30 mouse cellular contexts compared by ENCODE assay signal in genomic region chr4:143185496-143185895, GRCm38 (mm10). TPM values are rescaled to one million over a fixed set of nuclear protein-coding genes. Genes with fewer than 3 reads are reported as not detected.
DNase-seq lines count a peak whose midpoint lies in the region; ATAC-seq and TF ChIP-seq lines count a peak whose summit lies in the region.
"Had no signal": no experiment of that assay in that cellular context is flagged by ENCODE, and none has a peak within 500 bp of the region (broad histone marks: within the 10 kb centered on the region; RNA-seq: fewer than 3 reads in every experiment).

No protein-coding gene starts in this region.

- no peak for ATAC-seq in kidney, embryonic 14.5 days (ENCODE audit: low FRiP score, low TSS enrichment)
- ATAC-seq: forebrain, embryonic 14.5 days; hindbrain, postnatal 0 days; intestine, postnatal 0 days; midbrain, embryonic 15.5 days had no signal

- H3K9ac ChIP-seq in kidney, embryonic 14.5 days (ENCODE audit: low read depth, low read length), result no peak overlapping the region
- H3K9ac ChIP-seq: embryonic facial prominence, embryonic 12.5 days; heart, embryonic 15.5 days; hindbrain, embryonic 12.5 days; liver, embryonic 15.5 days; lung, embryonic 15.5 days; midbrain, embryonic 15.5 days; neural tube, embryonic 15.5 days had no signal

- TF ChIP-seq CTCF in testis, adult 2 months (IDR thresholded peaks at IDR 0.05; ENCODE audit: control insufficient read depth, insufficient read depth, insufficient replicate concordance, low read depth, low read length), result no peak

- no peaks in the 10 kb centered on the region for H3K9me3 ChIP-seq in kidney, embryonic 14.5 days (ENCODE audit: control insufficient read depth, low read length)
- H3K9me3 ChIP-seq: embryonic facial prominence, embryonic 12.5 days; G1E; heart, embryonic 10.5 days; heart, embryonic 15.5 days; hindbrain, embryonic 12.5 days; liver, embryonic 15.5 days; lung, embryonic 15.5 days; midbrain, embryonic 10.5 days; midbrain, embryonic 15.5 days; neural tube, embryonic 15.5 days had no signal

- peaks cover under 1% of the 10 kb centered on the region; the same call in 1 of the 2 replicates for H3K36me3 ChIP-seq in kidney, embryonic 14.5 days (ENCODE audit: control insufficient read depth, insufficient read depth, low read length)
- H3K36me3 ChIP-seq in testis, adult 2 months (ENCODE audit: control insufficient read depth, insufficient read depth, low read length), result peaks cover 2% of the 10 kb centered on the region
- H3K36me3 ChIP-seq: heart, embryonic 10.5 days; liver, embryonic 15.5 days; lung, embryonic 15.5 days; midbrain, embryonic 15.5 days had no signal

- no peaks in the 10 kb centered on the region for H3K27me3 ChIP-seq in kidney, embryonic 14.5 days (ENCODE audit: control insufficient read depth, insufficient read depth, low read length)
- H3K27me3 ChIP-seq in testis, adult 2 months (ENCODE audit: control insufficient read depth, insufficient read depth, low read length), result no peaks in the 10 kb centered on the region
- H3K27me3 ChIP-seq: embryonic facial prominence, embryonic 12.5 days; heart, embryonic 15.5 days; hindbrain, embryonic 12.5 days; liver, embryonic 15.5 days; lung, embryonic 15.5 days; midbrain, embryonic 15.5 days; neural tube, embryonic 15.5 days had no signal

- H3K27ac ChIP-seq in kidney, embryonic 14.5 days (ENCODE audit: low read depth, low read length), result no peak overlapping the region
- H3K27ac ChIP-seq in testis, adult 2 months (ENCODE audit: control insufficient read depth, insufficient read depth, low read depth, low read length), result no peak overlapping the region
- H3K27ac ChIP-seq: embryonic facial prominence, embryonic 12.5 days; heart, embryonic 10.5 days; heart, embryonic 15.5 days; hindbrain, embryonic 12.5 days; hindbrain, postnatal 0 days; layer of hippocampus, adult 2 months; liver, embryonic 15.5 days; lung, embryonic 15.5 days; midbrain, embryonic 10.5 days; midbrain, embryonic 15.5 days; neural tube, embryonic 15.5 days; stomach, postnatal 0 days had no signal

- H3K4me1 ChIP-seq in kidney, embryonic 14.5 days (ENCODE audit: control insufficient read depth, insufficient read depth, low read length), result no peaks in the 10 kb centered on the region
- peaks cover 2% of the 10 kb centered on the region; the same call in 1 of the 2 replicates for H3K4me1 ChIP-seq in testis, adult 2 months (ENCODE audit: control insufficient read depth, insufficient read depth, low read length)
- H3K4me1 ChIP-seq: hindbrain, embryonic 12.5 days; lung, embryonic 15.5 days; midbrain, embryonic 10.5 days; midbrain, embryonic 15.5 days had no signal

- H3K4me3 ChIP-seq in kidney, embryonic 14.5 days (ENCODE audit: low read length), result no peak overlapping the region
- peak overlapping the region; percentile 8 for H3K4me3 ChIP-seq in testis, adult 2 months (ENCODE audit: control insufficient read depth, low read depth, low read length)
- H3K4me3 ChIP-seq: embryonic facial prominence, embryonic 12.5 days; heart, embryonic 10.5 days; heart, embryonic 15.5 days; hindbrain, embryonic 12.5 days; layer of hippocampus, adult 2 months; liver, embryonic 15.5 days; lung, embryonic 15.5 days; midbrain, embryonic 10.5 days; midbrain, embryonic 15.5 days; neural tube, embryonic 15.5 days had no signal

- DNase-seq in kidney, adult 9 months, result peak; percentile 66
- DNase-seq in testis, postnatal 10 days (ENCODE audit: low spot score), result no peak
- peak; percentile 13 to 58 for DNase-seq in kidney, postnatal 25 days
- no peak for DNase-seq in gastrocnemius, postnatal 36 days
- DNase-seq: adrenal gland, postnatal 10 days; cerebellum, adult 11 months; cerebellum, adult 9-11 months; embryo, embryonic 11 days; gastrocnemius, postnatal 14 days; heart, postnatal 36 days; left cerebral cortex, postnatal 4 days; right cerebral cortex, postnatal 25 days; thymus, postnatal 4 days had no signal

- no peak for TF ChIP-seq POLR2A in testis, adult 2 months (IDR thresholded peaks at IDR 0.05; ENCODE audit: control insufficient read depth, low read depth, low read length)

- intact Hi-C loops in gastrocnemius, postnatal 36 days (cut with DNase I), result no loop called here

- no peak overlapping the region for H3K4me2 ChIP-seq in kidney, embryonic 14.5 days (replicated peaks; ENCODE audit: low read depth, low read length)
- H3K4me2 ChIP-seq: embryonic facial prominence, embryonic 12.5 days; heart, embryonic 15.5 days; hindbrain, embryonic 12.5 days; liver, embryonic 15.5 days; lung, embryonic 15.5 days; midbrain, embryonic 15.5 days; neural tube, embryonic 15.5 days had no signal

- 70% methylated on average over 9 of the region's 9 CpGs for WGBS in kidney, embryonic 14.5 days

RNA-seq across cellular contexts. Expression of gene Prdm2, which starts 27.3 kb away (rescaled TPM):
- polyA plus RNA-seq in kidney, embryonic 14.5 days (2014; fragmentation: Nextera tagmentation; extraction: Ambion mirVana), result 11.0 and 15.8 TPM in 2 replicates
- polyA plus RNA-seq in testis, adult 2 months (2012; rRNA removed), result 32.3 and 33.4 TPM in 2 replicates
- 10 to 100 TPM; 17.9 to 19.7 TPM for total RNA-seq in gastrocnemius, postnatal 36 days (2021)

Comparison
In these comparisons a context has a peak if more than half of its experiments do, and no peak if none do; other contexts are left out.
1. DNase-seq: peak in kidney, adult 9 months (single experiment) and kidney, postnatal 25 days (2 of 2); none in testis, postnatal 10 days (single experiment) and gastrocnemius, postnatal 36 days (0 of 2).